Mouse (Mus musculus) common myeloid progenitor, adult 5-6 weeks (primary cell): Measurements from ENCODE around the gene Sgo2a. TPM values are rescaled to one million over a fixed set of nuclear protein-coding genes. Genes with fewer than 3 reads are reported as not detected.

Experiments used
- ATAC-seq: replicated peaks from 2 replicates; pipeline ENCODE4 v1.8.0; 2016; ENCODE audit warnings: low read depth, mild to moderate bottlenecking, moderate TSS enrichment, inconsistent platforms; ENCODE audit not compliant: poor library complexity, severe bottlenecking
- total RNA-seq: library from RNA; stranded (forward); fragments of 200-1000, 187-1606 nt; gene quantifications from 2 replicates; pipeline ENCODE4 v1.2.3, GENCODE M21; 2017

The Sgo2a gene
- total RNA-seq, 1 experiment from 2014 or later: 32.4 TPM

DNA sequence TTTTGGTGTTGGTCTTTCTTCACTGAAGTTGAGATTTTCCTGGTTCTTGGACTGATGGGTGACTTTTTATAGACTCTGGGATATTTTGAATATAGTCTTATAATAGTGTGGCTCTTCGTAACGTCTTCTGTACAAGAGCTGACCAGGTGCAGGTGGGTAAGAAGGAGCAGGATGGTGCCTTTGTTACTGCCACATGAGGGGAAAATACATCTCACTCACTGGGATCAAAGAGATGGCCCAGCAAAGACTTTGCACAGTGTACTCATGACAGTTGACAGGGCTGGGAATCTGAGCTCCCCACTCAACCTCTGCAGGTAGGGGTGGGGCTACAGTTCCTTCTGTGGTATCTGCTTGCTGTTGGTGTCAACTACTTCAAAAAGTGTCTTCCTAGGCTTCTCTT, 78.5 kb downstream of the Sgo2a start:
- ATAC-seq: no peak

Other genes starting within 250 kb of the Sgo2a start
- gene Spats2l, start 221.8 kb upstream of the Sgo2a start, total RNA-seq: not detected in 2 replicates
- 16.5 and 29.2 TPM in 2 replicates for gene Kctd18, start 23.0 kb downstream of the Sgo2a start, total RNA-seq
- gene Aox1, start 34.0 kb downstream of the Sgo2a start, total RNA-seq: not detected in 2 replicates
- gene Aox3, start 117.2 kb downstream of the Sgo2a start, total RNA-seq: not detected in 2 replicates
- gene Aox4, start 214.4 kb downstream of the Sgo2a start, total RNA-seq: 0.10 and 0.27 TPM in 2 replicates